8 mouse cellular contexts compared by ENCODE assay signal in the genomic region with DNA sequence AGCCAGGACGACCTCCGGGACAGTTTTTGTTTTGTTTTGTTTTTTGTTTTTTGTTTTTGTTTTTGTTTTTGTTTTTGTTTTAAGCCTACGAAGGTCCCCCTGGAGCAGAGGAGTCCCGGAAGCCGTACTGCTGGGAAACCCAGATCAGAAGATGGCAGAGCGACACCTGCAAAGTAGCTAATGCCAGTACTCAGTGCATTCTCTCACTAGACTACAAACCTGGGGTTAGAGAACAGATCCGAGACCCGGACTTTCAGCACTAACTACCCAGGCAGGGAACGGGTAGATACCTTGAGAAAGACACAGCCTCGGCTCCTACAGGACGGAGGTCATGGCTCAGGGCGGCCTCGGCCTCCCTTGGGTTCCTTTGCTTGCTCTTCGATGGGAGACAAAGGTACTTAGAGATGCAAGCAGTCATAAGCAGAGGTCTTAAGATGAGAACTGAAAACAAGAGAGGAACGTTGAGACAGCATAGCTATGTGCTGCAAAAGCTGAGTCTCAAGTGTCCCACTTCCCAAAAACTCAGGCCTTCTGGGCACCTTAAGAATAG. TPM values are rescaled to one million over a fixed set of nuclear protein-coding genes. Genes with fewer than 3 reads are reported as not detected.
DNase-seq lines count a peak whose midpoint lies in the region; ATAC-seq and TF ChIP-seq lines count a peak whose summit lies in the region.

No protein-coding gene starts in this region.

- H3K4me2 ChIP-seq in heart, embryonic 14.5 days (ENCODE audit: low read length), result peak overlapping the region; percentile 71
- H3K4me2 ChIP-seq in liver, postnatal 0 days (ENCODE audit: low read depth, low read length), result peak overlapping the region; percentile 73

- 22% methylated on average over 15 of the region's 15 CpGs for WGBS in heart, embryonic 14.5 days
- 16% methylated on average over 15 of the region's 15 CpGs for WGBS in hindbrain, embryonic 10.5 days
- 31% methylated on average over 15 of the region's 15 CpGs for WGBS in liver, postnatal 0 days (ENCODE audit: insufficient replicate concordance)

- peak overlapping the region in 1 of 2 experiments; percentile 45; a peak in 1 of 4 replicates for H3K4me3 ChIP-seq in heart, embryonic 14.5 days (ENCODE audit: control insufficient read depth in 1 of 2, insufficient read depth in 1 of 2, low read depth in 1 of 2, low read length in 2 of 2)
- H3K4me3 ChIP-seq in G1E (ENCODE audit: low read depth, low read length), result peak overlapping the region; percentile 67; the same call in 1 of the 2 replicates
- peak overlapping the region; percentile 64 for H3K4me3 ChIP-seq in hindbrain, embryonic 10.5 days
- peak overlapping the region; percentile 41 for H3K4me3 ChIP-seq in liver, postnatal 0 days (ENCODE audit: low read depth, low read length)

- H3K9ac ChIP-seq in heart, embryonic 14.5 days (ENCODE audit: low read length), result no peak overlapping the region
- no peak overlapping the region for H3K9ac ChIP-seq in liver, postnatal 0 days (replicated peaks)

- no peak for DNase-seq in heart, adult 9 months (ENCODE audit: low spot score in 2 of 2)
- DNase-seq in G1E (ENCODE audit: low spot score), result no peak
- no peak for DNase-seq in hindbrain, embryonic 10.5 days (ENCODE audit: low spot score)
- DNase-seq in liver, postnatal 0 days, result peak; percentile 13
- no peak for DNase-seq in embryo, embryonic 10.5 days (ENCODE audit: low spot score)
- no peak for DNase-seq in spleen, adult 18-20 months
- no peak for DNase-seq in spleen, postnatal 14 days (ENCODE audit: low spot score in 2 of 2)

- no peak overlapping the region for H3K27ac ChIP-seq in heart, embryonic 14.5 days (replicated peaks in 1 of 2; ENCODE audit: control insufficient read depth in 1 of 2, insufficient read depth in 1 of 2, low read depth in 2 of 2, low read length in 2 of 2)
- H3K27ac ChIP-seq in hindbrain, embryonic 10.5 days, result no peak overlapping the region
- no peak overlapping the region for H3K27ac ChIP-seq in liver, postnatal 0 days (ENCODE audit: low read depth)

- ATAC-seq in heart, embryonic 14.5 days (ENCODE audit: insufficient number of reproducible peaks, insufficient read depth, low FRiP score, low read depth), result no peak
- no peak for ATAC-seq in G1E (ENCODE audit: extremely low read depth, insufficient number of reproducible peaks, low FRiP score, poor library complexity, severe bottlenecking)
- ATAC-seq in liver, postnatal 0 days, result no peak

- H3K36me3 ChIP-seq in heart, embryonic 14.5 days (ENCODE audit: control insufficient read depth, insufficient read depth, low read length), result no peaks in the 10 kb centered on the region
- H3K36me3 ChIP-seq in G1E (replicated peaks), result no peaks in the 10 kb centered on the region
- H3K36me3 ChIP-seq in hindbrain, embryonic 10.5 days, result no peaks in the 10 kb centered on the region
- no peaks in the 10 kb centered on the region for H3K36me3 ChIP-seq in liver, postnatal 0 days (replicated peaks; ENCODE audit: insufficient read depth, low read length)

- no peak for TF ChIP-seq EP300 in liver, postnatal 0 days (IDR thresholded peaks at IDR 0.05; ENCODE audit: low read depth)

- peaks cover 15% of the 10 kb centered on the region for H3K27me3 ChIP-seq in heart, embryonic 14.5 days (ENCODE audit: control insufficient read depth, insufficient read depth, low read length)
- H3K27me3 ChIP-seq in G1E (ENCODE audit: insufficient read depth, low read length), result peaks cover 55% of the 10 kb centered on the region
- peaks cover 68% of the 10 kb centered on the region for H3K27me3 ChIP-seq in hindbrain, embryonic 10.5 days (ENCODE audit: insufficient read depth, poor library complexity, severe bottlenecking)
- H3K27me3 ChIP-seq in liver, postnatal 0 days (ENCODE audit: insufficient read depth, low read length), result peaks cover 54% of the 10 kb centered on the region

- no peak for TF ChIP-seq CTCF in G1E (IDR thresholded peaks at IDR 0.05; ENCODE audit: low read depth, low read length)
- TF ChIP-seq CTCF in liver, postnatal 0 days (IDR thresholded peaks at IDR 0.05; ENCODE audit: low read depth), result no peak

- H3K9me3 ChIP-seq in heart, embryonic 14.5 days (ENCODE audit: control insufficient read depth, low read length), result no peaks in the 10 kb centered on the region
- H3K9me3 ChIP-seq in G1E (replicated peaks), result no peaks in the 10 kb centered on the region
- H3K9me3 ChIP-seq in hindbrain, embryonic 10.5 days, result no peaks in the 10 kb centered on the region
- H3K9me3 ChIP-seq in liver, postnatal 0 days (ENCODE audit: low read length), result no peaks in the 10 kb centered on the region

- peaks cover 2 to 11% of the 10 kb centered on the region in 2 experiments for H3K4me1 ChIP-seq in heart, embryonic 14.5 days (ENCODE audit: control insufficient read depth in 2 of 2, insufficient read depth in 2 of 2, low read length in 2 of 2)
- peaks cover 26% of the 10 kb centered on the region for H3K4me1 ChIP-seq in G1E (ENCODE audit: insufficient read depth, low read depth, low read length)
- H3K4me1 ChIP-seq in hindbrain, embryonic 10.5 days (replicated peaks), result peaks cover 37% of the 10 kb centered on the region
- peaks cover 18% of the 10 kb centered on the region for H3K4me1 ChIP-seq in liver, postnatal 0 days (ENCODE audit: insufficient read depth)

RNA-seq across cellular contexts. Expression of a gene that starts 1.3 kb away (rescaled TPM):
- polyA plus RNA-seq in heart, embryonic 14.5 days (2014; fragmentation: Nextera tagmentation; extraction: Ambion mirVana), result 168 and 176 TPM in 2 replicates
- total RNA-seq in G1E (2014; fragmentation: Nextera tagmentation) (122 and 127 TPM in 2 replicates), G1E (2017) (239 and 262 TPM in 2 replicates)
- polyA plus RNA-seq in G1E (2012), result 52.4 and 74.2 TPM in 2 replicates
- polyA plus RNA-seq in hindbrain, embryonic 10.5 days (2016; fragmentation: Nextera tagmentation; extraction: Ambion mirVana), result 326 and 353 TPM in 2 replicates
- 89.4 and 93.1 TPM in 2 replicates for polyA plus RNA-seq in liver, postnatal 0 days (2015; fragmentation: Nextera tagmentation; extraction: Ambion mirVana)

RNA-seq across cellular contexts. Expression of a gene that starts 1.9 kb away (rescaled TPM):
- 36.8 and 39.1 TPM in 2 replicates for polyA plus RNA-seq in heart, embryonic 14.5 days (2014; fragmentation: Nextera tagmentation; extraction: Ambion mirVana)
- total RNA-seq in G1E (2014; fragmentation: Nextera tagmentation) (12.7 and 162 TPM in 2 replicates), G1E (2017) (2.5 and 3.8 TPM in 2 replicates)
- 2.3 and 2.6 TPM in 2 replicates for polyA plus RNA-seq in G1E (2012)
- 20.3 and 22.5 TPM in 2 replicates for polyA plus RNA-seq in hindbrain, embryonic 10.5 days (2016; fragmentation: Nextera tagmentation; extraction: Ambion mirVana)
- 44.4 and 46.2 TPM in 2 replicates for polyA plus RNA-seq in liver, postnatal 0 days (2015; fragmentation: Nextera tagmentation; extraction: Ambion mirVana)

RNA-seq across cellular contexts. Expression of a gene that starts 43.9 kb away (rescaled TPM):
- polyA plus RNA-seq in heart, embryonic 14.5 days (2014; fragmentation: Nextera tagmentation; extraction: Ambion mirVana), result 0.27 and 0.40 TPM in 2 replicates
- total RNA-seq in G1E (2014; fragmentation: Nextera tagmentation) (1.4 and 2.7 TPM in 2 replicates), G1E (2017) (2.0 and 2.3 TPM in 2 replicates)
- polyA plus RNA-seq in G1E (2012), result 0.31 TPM in 1 of 2 replicates, not detected in the other
- polyA plus RNA-seq in hindbrain, embryonic 10.5 days (2016; fragmentation: Nextera tagmentation; extraction: Ambion mirVana), result 0.71 and 0.90 TPM in 2 replicates
- polyA plus RNA-seq in liver, postnatal 0 days (2015; fragmentation: Nextera tagmentation; extraction: Ambion mirVana), result 0.13 and 0.14 TPM in 2 replicates
